Mouse (Mus musculus) midbrain, embryonic 11.5 days (tissue): ENCODE data around the gene Tvp23b. TPM values are rescaled to one million over a fixed set of nuclear protein-coding genes. Genes with fewer than 3 reads are reported as not detected.

Experiments
- ATAC-seq: fragments of 200-750 bp; cut with Nextera tagmentation; 2 replicates; pipeline ENCODE4 v1.8.0; 2017; ENCODE audit warnings: moderate TSS enrichment, moderate library complexity; ENCODE audit not compliant: low FRiP score
- DNase-seq: peaks from one replicate; pipeline ENCODE4 v3.0.0; 2015; ENCODE audit warnings: low spot score; ENCODE audit errors: missing footprints
- H3K27ac ChIP-seq: fragments of 300-500 bp; sonication (generic); 2 replicates; pipeline ENCODE4 v1.5.1; 2014; ENCODE audit warnings: low read depth, low read length
- H3K27me3 ChIP-seq: fragments of 300-500 bp; sonication (generic); 2 replicates; pipeline ENCODE4 v1.6.1; 2014; ENCODE audit warnings: mild to moderate bottlenecking, low read length, moderate library complexity, mixed read lengths; ENCODE audit not compliant: control insufficient read depth, insufficient read depth
- H3K36me3 ChIP-seq: fragments of 300-500 bp; sonication (generic); 2 replicates; pipeline ENCODE4 v1.6.1; 2014; ENCODE audit warnings: mild to moderate bottlenecking, low read length, moderate library complexity, mixed read lengths; ENCODE audit not compliant: control insufficient read depth, insufficient read depth
- H3K4me1 ChIP-seq: fragments of 300-500 bp; sonication (generic); 2 replicates; pipeline ENCODE4 v1.6.1; 2014; ENCODE audit warnings: low read length; ENCODE audit not compliant: control insufficient read depth, insufficient read depth
- H3K4me2 ChIP-seq: fragments of 300-500 bp; sonication (generic); 2 replicates; pipeline ENCODE4 v1.6.1; 2014; ENCODE audit warnings: mild to moderate bottlenecking, moderate library complexity
- H3K4me3 ChIP-seq: fragments of 300-500 bp; sonication (generic); 2 replicates; pipeline ENCODE4 v1.5.1; 2014; ENCODE audit warnings: low read depth, low read length
- H3K9ac ChIP-seq: fragments of 300-500 bp; sonication (generic); 2 replicates; pipeline ENCODE4 v1.6.1; 2014; ENCODE audit warnings: low read length
- H3K9me3 ChIP-seq: fragments of 300-500 bp; sonication (generic); 2 replicates; pipeline ENCODE4 v1.6.1; 2016; ENCODE audit warnings: low read length; ENCODE audit not compliant: control insufficient read depth
- WGBS: fragments of 180-500 bp; shearing (Covaris S2); extraction: QIAGEN DNeasy Blood & Tissue Kit; methylation state at CpG from one replicate; pipeline ENCODE4 v1.1.7; 2014; 5-methylcytosine and 5-hydroxymethylcytosine counted together
- polyA plus RNA-seq: library from polyadenylated mRNA; unstranded; fragments of >200 nt; fragmentation: Nextera tagmentation; extraction: Ambion mirVana; gene quantifications from 2 replicates; pipeline ENCODE4 v1.2.1, GENCODE M21; 2014

Gene Tvp23b
- polyA plus RNA-seq, 1 experiment from 2014 or later = 44.4 TPM

- ATAC-seq = peak; percentile 73
- 46% methylated on average over 8 of the region's 8 CpGs for WGBS
- Histone ChIP-seq H3K9me3 (no peaks in the 10 kb centered on the region), H3K9ac (no peak overlapping the region), H3K27me3 (no peaks in the 10 kb centered on the region), H3K4me1 (no peaks in the 10 kb centered on the region; the same call in 1 of the 2 replicates), H3K27ac (0 out of 2 replicates have a peak overlapping the region, but pooled peaks have one; percentile 1), H3K4me3 (no peak overlapping the region), H3K4me2 (no peak overlapping the region), H3K36me3 (no peaks in the 10 kb centered on the region)
- peak; percentile 86 for DNase-seq
Measured at GRCm38 (mm10) chr11:62911362-62911761, 32.1 kb downstream of the Tvp23b start.

GRCm38 (mm10) chr11:62913141-62913540 is 33.9 kb downstream of the Tvp23b start:
- WGBS = 92% methylated on average over 2 of the region's 2 CpGs
- H3K4me3 ChIP-seq = no peak overlapping the region

GRCm38 (mm10) chr11:62914532-62914931 is 35.3 kb downstream of the Tvp23b start:
- Histone ChIP-seq H3K9ac (no peak overlapping the region), H3K27ac (no peak overlapping the region), H3K4me3 (no peak overlapping the region), H3K36me3 (no peaks in the 10 kb centered on the region), H3K4me2 (no peak overlapping the region), H3K27me3 (no peaks in the 10 kb centered on the region), H3K4me1 (no peaks in the 10 kb centered on the region; the same call in 1 of the 2 replicates), H3K9me3 (no peaks in the 10 kb centered on the region)
- ATAC-seq (no peak), DNase-seq (no peak)
- WGBS = 62% methylated on average over 6 of the region's 6 CpGs

More at GRCm38 (mm10) chr11:62913141-62913540, 33.9 kb downstream of the Tvp23b start:
- Histone ChIP-seq H3K9me3 (no peaks in the 10 kb centered on the region), H3K36me3 (no peaks in the 10 kb centered on the region), H3K4me2 (no peak overlapping the region), H3K4me1 (no peaks in the 10 kb centered on the region; the same call in 1 of the 2 replicates), H3K27ac (no peak overlapping the region), H3K9ac (no peak overlapping the region), H3K27me3 (no peaks in the 10 kb centered on the region)
- ATAC-seq = no peak
- DNase-seq = no peak

GRCm38 (mm10) chr11:62915486-62915885 is 36.2 kb downstream of the Tvp23b start:
- H3K4me2 ChIP-seq = no peak overlapping the region
- DNase-seq (no peak), ATAC-seq (no peak)
- 92% methylated on average over 2 of the region's 2 CpGs for WGBS
- no peaks in the 10 kb centered on the region for H3K9me3 ChIP-seq
- H3K9ac ChIP-seq = no peak overlapping the region
- no peak overlapping the region for H3K4me3 ChIP-seq
- no peak overlapping the region for H3K27ac ChIP-seq
- H3K4me1 ChIP-seq = no peaks in the 10 kb centered on the region; the same call in 1 of the 2 replicates
- H3K36me3 ChIP-seq = no peaks in the 10 kb centered on the region
- no peaks in the 10 kb centered on the region for H3K27me3 ChIP-seq

GRCm38 (mm10) chr11:62916765-62917164 is 37.5 kb downstream of the Tvp23b start:
- 35% methylated on average over 2 of the region's 2 CpGs for WGBS
- no peak overlapping the region for H3K4me2 ChIP-seq
- no peaks in the 10 kb centered on the region for H3K27me3 ChIP-seq
- H3K4me3 ChIP-seq = no peak overlapping the region
- no peaks in the 10 kb centered on the region for H3K9me3 ChIP-seq
- ATAC-seq = no peak
- no peaks in the 10 kb centered on the region for H3K36me3 ChIP-seq
- H3K4me1 ChIP-seq = no peaks in the 10 kb centered on the region; the same call in 1 of the 2 replicates
- H3K27ac ChIP-seq = no peak overlapping the region
- no peak for DNase-seq
- no peak overlapping the region for H3K9ac ChIP-seq

GRCm38 (mm10) chr11:62919946-62920742 is 40.9 kb downstream of the Tvp23b start:
- 81% methylated on average over 6 of the region's 6 CpGs for WGBS
- H3K4me3 ChIP-seq = no peak overlapping the region

GRCm38 (mm10) chr11:62920743-62921050 is 41.4 kb downstream of the Tvp23b start:
- no peak for DNase-seq
- H3K27me3 ChIP-seq = no peaks in the 10 kb centered on the region
- no peaks in the 10 kb centered on the region for H3K9me3 ChIP-seq
- H3K27ac ChIP-seq = no peak overlapping the region
- peak overlapping the region; percentile 22 for H3K4me2 ChIP-seq
- no peaks in the 10 kb centered on the region for H3K4me1 ChIP-seq
- H3K36me3 ChIP-seq = no peaks in the 10 kb centered on the region
- 33% methylated on average over 6 of the region's 6 CpGs for WGBS
- H3K4me3 ChIP-seq = no peak overlapping the region
- ATAC-seq = no peak
- no peak overlapping the region for H3K9ac ChIP-seq

More at GRCm38 (mm10) chr11:62919946-62920742, 40.9 kb downstream of the Tvp23b start:
- Histone ChIP-seq H3K9ac (no peak overlapping the region), H3K4me1 (no peaks in the 10 kb centered on the region), H3K36me3 (no peaks in the 10 kb centered on the region), H3K27me3 (no peaks in the 10 kb centered on the region), H3K9me3 (no peaks in the 10 kb centered on the region), H3K4me2 (no peak overlapping the region), H3K27ac (no peak overlapping the region)
- ATAC-seq (no peak), DNase-seq (no peak)

- Histone ChIP-seq H3K4me2 (peak overlapping the region; percentile 22), H3K36me3 (no peaks in the 10 kb centered on the region), H3K27ac (no peak overlapping the region), H3K4me1 (no peaks in the 10 kb centered on the region), H3K27me3 (no peaks in the 10 kb centered on the region), H3K4me3 (no peak overlapping the region), H3K9me3 (no peaks in the 10 kb centered on the region), H3K9ac (peak overlapping the region; percentile 25; the same call in 1 of the 2 replicates)
- peak; percentile 99 for DNase-seq
- WGBS = 27% methylated on average over 25 of the region's 25 CpGs
- peak; percentile 78 for ATAC-seq
Measured at GRCm38 (mm10) chr11:62921052-62921977, 42.1 kb downstream of the Tvp23b start.
